Mouse (Mus musculus): ENCODE results near the gene Acsl1.
"Not testable (repeated sequence)": the region's sequence is repeated elsewhere in the genome, so short reads cannot be mapped to it uniquely, and the experiment has no call there.

The Acsl1 gene

GRCm38 (mm10) chr8:46566914-46567529 lies 96.2 kb downstream of the Acsl1 start:
- no peak for DNase-seq

- DNase-seq: no peak
These were observed 97.1 kb downstream of the Acsl1 start for GRCm38 (mm10) chr8:46567946-46568345.

GRCm38 (mm10) chr8:46568942-46569341 lies 98.1 kb downstream of the Acsl1 start:
- DNase-seq: no peak

GRCm38 (mm10) chr8:46569659-46570441 lies 99.0 kb downstream of the Acsl1 start:
- no peak for DNase-seq

- DNase-seq: no peak
These were observed 99.8 kb downstream of the Acsl1 start for GRCm38 (mm10) chr8:46570673-46571072.

- no peak for DNase-seq
These were observed 102.6 kb downstream of the Acsl1 start for GRCm38 (mm10) chr8:46573446-46573845.

- DNase-seq: no peak
These were observed 103.1 kb downstream of the Acsl1 start for GRCm38 (mm10) chr8:46573964-46574363.

- DNase-seq: no peak
These were observed 108.0 kb downstream of the Acsl1 start for GRCm38 (mm10) chr8:46578794-46579193.

GRCm38 (mm10) chr8:46584328-46584727 lies 113.5 kb downstream of the Acsl1 start:
- DNase-seq: not testable (repeated sequence)

- DNase-seq: no peak
These were observed 114.7 kb downstream of the Acsl1 start for GRCm38 (mm10) chr8:46585576-46585975.

Data from cerebellum, adult 18-20 months (tissue).